Mouse (Mus musculus): ENCODE results near the gene Prph2. TPM values are rescaled to one million over a fixed set of nuclear protein-coding genes. Genes with fewer than 3 reads are reported as not detected.

Gene Prph2
- total and polyA plus RNA-seq, 3 experiments = 0.05 TPM; not detected in 2

- H3K36me3 ChIP-seq (replicated peaks) = peaks cover 99% of the 10 kb centered on the region
- H3K4me1 ChIP-seq (ENCODE audit: insufficient read depth, low read depth, low read length) = peaks cover 6% of the 10 kb centered on the region
- no peak for ATAC-seq (ENCODE audit: extremely low read depth, insufficient number of reproducible peaks, low FRiP score, poor library complexity, severe bottlenecking)
- no peak overlapping the region for H3K4me3 ChIP-seq (ENCODE audit: low read depth, low read length)
- H3K27me3 ChIP-seq (ENCODE audit: insufficient read depth, low read length) = no peaks in the 10 kb centered on the region
- DNase-seq (ENCODE audit: low spot score) = peak; percentile 37
- TF ChIP-seq POLR2AphosphoS5 (IDR thresholded peaks at IDR 0.05; ENCODE audit: insufficient replicate concordance, low read depth, low read length) (no peak), GATA2 (IDR thresholded peaks at IDR 0.05; ENCODE audit: borderline replicate concordance, low read depth, low read length) (no peak), CTCF (IDR thresholded peaks at IDR 0.05; ENCODE audit: low read depth, low read length) (peak; percentile 72)
- H3K9me3 ChIP-seq (replicated peaks) = no peaks in the 10 kb centered on the region
Observed at GRCm38 (mm10) chr17:46933557-46934348, 23.5 kb downstream of the Prph2 start.

- H3K4me1 ChIP-seq (ENCODE audit: insufficient read depth, low read depth, low read length) = no peaks in the 10 kb centered on the region; the same call in 1 of the 2 replicates
- no peaks in the 10 kb centered on the region for H3K9me3 ChIP-seq (replicated peaks)
- ATAC-seq (ENCODE audit: extremely low read depth, insufficient number of reproducible peaks, low FRiP score, poor library complexity, severe bottlenecking) (no peak), DNase-seq (ENCODE audit: low spot score) (no peak)
- H3K36me3 ChIP-seq (replicated peaks) = peaks cover 99% of the 10 kb centered on the region
- no peak for TF ChIP-seq TAL1 (conservative IDR thresholded peaks at IDR 0.05; ENCODE audit: low read depth, low read length)
- no peak for TF ChIP-seq GATA1 (IDR thresholded peaks at IDR 0.05; ENCODE audit: borderline replicate concordance, low read length)
- no peak for TF ChIP-seq CTCF (IDR thresholded peaks at IDR 0.05; ENCODE audit: low read depth, low read length)
- no peak for TF ChIP-seq GATA2 (IDR thresholded peaks at IDR 0.05; ENCODE audit: borderline replicate concordance, low read depth, low read length)
- TF ChIP-seq POLR2AphosphoS5 (IDR thresholded peaks at IDR 0.05; ENCODE audit: insufficient replicate concordance, low read depth, low read length) = no peak
- no peaks in the 10 kb centered on the region for H3K27me3 ChIP-seq (ENCODE audit: insufficient read depth, low read length)
- no peak overlapping the region for H3K4me3 ChIP-seq (ENCODE audit: low read depth, low read length)
Observed at GRCm38 (mm10) chr17:46940461-46940860, 30.2 kb downstream of the Prph2 start.

- Histone ChIP-seq H3K36me3 (replicated peaks) (peaks cover 99% of the 10 kb centered on the region), H3K27me3 (ENCODE audit: insufficient read depth, low read length) (no peaks in the 10 kb centered on the region), H3K4me3 (ENCODE audit: low read depth, low read length) (no peak overlapping the region), H3K4me1 (ENCODE audit: insufficient read depth, low read depth, low read length) (no peaks in the 10 kb centered on the region; the same call in 1 of the 2 replicates), H3K9me3 (replicated peaks) (no peaks in the 10 kb centered on the region)
- DNase-seq (ENCODE audit: low spot score) (no peak), ATAC-seq (ENCODE audit: extremely low read depth, insufficient number of reproducible peaks, low FRiP score, poor library complexity, severe bottlenecking) (no peak)
- no peak for TF ChIP-seq CTCF (IDR thresholded peaks at IDR 0.05; ENCODE audit: low read depth, low read length)
- no peak for TF ChIP-seq GATA2 (IDR thresholded peaks at IDR 0.05; ENCODE audit: borderline replicate concordance, low read depth, low read length)
- TF ChIP-seq GATA1 (IDR thresholded peaks at IDR 0.05; ENCODE audit: borderline replicate concordance, low read length) = no peak
- TF ChIP-seq POLR2AphosphoS5 (IDR thresholded peaks at IDR 0.05; ENCODE audit: insufficient replicate concordance, low read depth, low read length) = no peak
Observed at GRCm38 (mm10) chr17:46942421-46942820, 32.2 kb downstream of the Prph2 start.

- Histone ChIP-seq H3K36me3 (replicated peaks) (peaks cover 86% of the 10 kb centered on the region), H3K9me3 (replicated peaks) (no peaks in the 10 kb centered on the region), H3K27me3 (ENCODE audit: insufficient read depth, low read length) (no peaks in the 10 kb centered on the region), H3K4me1 (ENCODE audit: insufficient read depth, low read depth, low read length) (no peaks in the 10 kb centered on the region; the same call in 1 of the 2 replicates), H3K4me3 (ENCODE audit: low read depth, low read length) (no peak overlapping the region)
- no peak for DNase-seq (ENCODE audit: low spot score)
- ATAC-seq (ENCODE audit: extremely low read depth, insufficient number of reproducible peaks, low FRiP score, poor library complexity, severe bottlenecking) = no peak
- TF ChIP-seq GATA2 (IDR thresholded peaks at IDR 0.05; ENCODE audit: borderline replicate concordance, low read depth, low read length) = no peak
- no peak for TF ChIP-seq CTCF (IDR thresholded peaks at IDR 0.05; ENCODE audit: low read depth, low read length)
- no peak for TF ChIP-seq GATA1 (IDR thresholded peaks at IDR 0.05; ENCODE audit: borderline replicate concordance, low read length)
- TF ChIP-seq TAL1 (conservative IDR thresholded peaks at IDR 0.05; ENCODE audit: low read depth, low read length) = no peak
- no peak for TF ChIP-seq POLR2AphosphoS5 (IDR thresholded peaks at IDR 0.05; ENCODE audit: insufficient replicate concordance, low read depth, low read length)
Observed at GRCm38 (mm10) chr17:46946276-46946675, 36.0 kb downstream of the Prph2 start.

- TF ChIP-seq GATA1 (IDR thresholded peaks at IDR 0.05; ENCODE audit: borderline replicate concordance, low read length) = no peak
- no peak for TF ChIP-seq GATA2 (IDR thresholded peaks at IDR 0.05; ENCODE audit: borderline replicate concordance, low read depth, low read length)
- TF ChIP-seq POLR2AphosphoS5 (IDR thresholded peaks at IDR 0.05; ENCODE audit: insufficient replicate concordance, low read depth, low read length) = no peak
- TF ChIP-seq TAL1 (conservative IDR thresholded peaks at IDR 0.05; ENCODE audit: low read depth, low read length) = no peak
- no peaks in the 10 kb centered on the region for H3K27me3 ChIP-seq (ENCODE audit: insufficient read depth, low read length)
- ATAC-seq (ENCODE audit: extremely low read depth, insufficient number of reproducible peaks, low FRiP score, poor library complexity, severe bottlenecking) (no peak), DNase-seq (ENCODE audit: low spot score) (no peak)
- H3K4me3 ChIP-seq (ENCODE audit: low read depth, low read length) = no peak overlapping the region
- H3K36me3 ChIP-seq (replicated peaks) = peaks cover 96% of the 10 kb centered on the region
- H3K4me1 ChIP-seq (ENCODE audit: insufficient read depth, low read depth, low read length) = peaks cover 12% of the 10 kb centered on the region
- H3K9me3 ChIP-seq (replicated peaks) = no peaks in the 10 kb centered on the region
Observed at GRCm38 (mm10) chr17:46958045-46958444, 47.8 kb downstream of the Prph2 start.

GRCm38 (mm10) chr17:46960216-46960615, 50.0 kb downstream of the Prph2 start:
- Histone ChIP-seq H3K9me3 (replicated peaks) (no peaks in the 10 kb centered on the region), H3K36me3 (replicated peaks) (peaks cover 97% of the 10 kb centered on the region), H3K4me3 (ENCODE audit: low read depth, low read length) (no peak overlapping the region), H3K27me3 (ENCODE audit: insufficient read depth, low read length) (no peaks in the 10 kb centered on the region), H3K4me1 (ENCODE audit: insufficient read depth, low read depth, low read length) (peaks cover 17% of the 10 kb centered on the region)
- DNase-seq (ENCODE audit: low spot score) = no peak
- TF ChIP-seq CTCF (IDR thresholded peaks at IDR 0.05; ENCODE audit: low read depth, low read length) (no peak), GATA1 (IDR thresholded peaks at IDR 0.05; ENCODE audit: borderline replicate concordance, low read length) (no peak), POLR2AphosphoS5 (IDR thresholded peaks at IDR 0.05; ENCODE audit: insufficient replicate concordance, low read depth, low read length) (no peak), TAL1 (conservative IDR thresholded peaks at IDR 0.05; ENCODE audit: low read depth, low read length) (no peak), GATA2 (IDR thresholded peaks at IDR 0.05; ENCODE audit: borderline replicate concordance, low read depth, low read length) (no peak)
- no peak for ATAC-seq (ENCODE audit: extremely low read depth, insufficient number of reproducible peaks, low FRiP score, poor library complexity, severe bottlenecking)
